Mouse (Mus musculus): Measurements from ENCODE around the gene Bpifa5.

DNA sequence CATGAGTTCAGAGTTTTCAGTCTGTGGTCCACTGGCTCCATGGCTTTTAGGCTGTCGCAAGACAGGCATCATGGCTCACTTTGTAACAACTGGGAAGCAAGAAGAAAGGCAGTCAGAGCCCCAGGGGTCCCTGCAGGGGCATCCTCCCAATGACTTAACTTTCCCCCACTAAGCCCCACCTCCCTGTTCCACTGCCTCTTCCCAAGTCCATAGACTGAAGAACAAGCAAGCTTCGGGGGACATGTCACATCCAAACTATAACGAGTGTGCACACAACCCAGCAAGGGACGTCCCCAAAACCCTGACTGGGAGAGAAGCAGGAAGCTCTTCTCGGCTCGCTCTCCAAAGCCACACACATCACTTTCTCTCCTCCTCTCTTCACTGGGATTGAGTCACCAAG, 9.2 kb downstream of the Bpifa5 start:
- TF ChIP-seq CTCF (IDR thresholded peaks at IDR 0.05; ENCODE audit: control insufficient read depth, insufficient read depth, low read length), result no peak
- no peak for TF ChIP-seq POLR2A (IDR thresholded peaks at IDR 0.05; ENCODE audit: borderline replicate concordance, control insufficient read depth, low read depth, low read length)
